Comparison of ENCODE assay signal across 8 mouse cellular contexts in the genomic region with DNA sequence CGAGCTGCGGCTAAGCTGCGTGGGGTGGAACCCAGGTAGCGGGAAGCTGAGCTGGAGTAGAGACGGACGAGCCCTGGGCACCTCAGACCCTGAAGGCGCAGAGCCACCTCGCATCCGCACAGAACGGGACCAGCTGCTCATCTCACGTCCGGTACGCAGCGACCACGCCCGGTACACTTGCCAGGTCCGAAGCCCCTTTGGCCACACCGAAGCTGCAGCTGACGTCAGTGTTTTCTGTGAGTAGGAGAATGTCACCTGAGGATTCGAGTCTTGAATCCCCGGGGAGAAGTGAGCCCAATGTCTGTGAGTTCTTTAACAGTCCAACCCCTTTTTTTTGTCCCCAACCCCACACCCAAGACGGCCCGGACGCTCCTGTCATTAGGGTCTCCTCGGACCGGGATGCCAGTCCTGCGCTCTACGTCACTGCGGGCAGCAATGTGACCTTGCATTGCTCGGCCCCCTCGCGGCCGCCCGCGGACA. TPM values are rescaled to one million over a fixed set of nuclear protein-coding genes. Genes with fewer than 3 reads are reported as not detected.
DNase-seq lines count a peak whose midpoint lies in the region; ATAC-seq and TF ChIP-seq lines count a peak whose summit lies in the region.

No protein-coding gene starts in this region.

- no peaks in the 10 kb centered on the region for H3K9me3 ChIP-seq in embryonic facial prominence, embryonic 12.5 days
- H3K9me3 ChIP-seq in intestine, embryonic 16.5 days (ENCODE audit: control insufficient read depth, low read length): no peaks in the 10 kb centered on the region
- no peaks in the 10 kb centered on the region for H3K9me3 ChIP-seq in midbrain, embryonic 10.5 days (replicated peaks)

- peak overlapping the region; percentile 72 for H3K4me3 ChIP-seq in spleen, adult 2 months (ENCODE audit: extremely low read depth, insufficient read depth, insufficient read length)
- peak overlapping the region; percentile 40 for H3K4me3 ChIP-seq in embryonic facial prominence, embryonic 12.5 days
- H3K4me3 ChIP-seq in intestine, embryonic 16.5 days (ENCODE audit: low read length): peak overlapping the region; percentile 59
- peak overlapping the region; percentile 62 for H3K4me3 ChIP-seq in midbrain, embryonic 10.5 days

- H3K4me2 ChIP-seq in embryonic facial prominence, embryonic 12.5 days (replicated peaks): peak overlapping the region; percentile 67
- H3K4me2 ChIP-seq in intestine, embryonic 16.5 days (ENCODE audit: low read depth, low read length): peak overlapping the region; percentile 99

- H3K9ac ChIP-seq in embryonic facial prominence, embryonic 12.5 days: no peak overlapping the region; the same call in 1 of the 2 replicates
- peak overlapping the region; percentile 69 for H3K9ac ChIP-seq in intestine, embryonic 16.5 days (ENCODE audit: low read depth, low read length)

- 12% methylated on average over 35 of the region's 35 CpGs for WGBS in spleen, adult 2 months
- WGBS in embryonic facial prominence, embryonic 12.5 days: 7% methylated on average over 35 of the region's 35 CpGs
- 9% methylated on average over 35 of the region's 35 CpGs for WGBS in intestine, embryonic 16.5 days
- WGBS in midbrain, embryonic 10.5 days: 8% methylated on average over 35 of the region's 35 CpGs

- 0 out of 2 replicates have a peak, but pooled peaks have one; percentile 18 for TF ChIP-seq CTCF in spleen, adult 2 months (IDR thresholded peaks at IDR 0.05; ENCODE audit: extremely low read depth, insufficient read depth, insufficient read length, insufficient replicate concordance)

- no peaks in the 10 kb centered on the region for H3K36me3 ChIP-seq in spleen, adult 2 months (ENCODE audit: control insufficient read depth, insufficient read depth, low read length)
- H3K36me3 ChIP-seq in embryonic facial prominence, embryonic 12.5 days: no peaks in the 10 kb centered on the region
- H3K36me3 ChIP-seq in intestine, embryonic 16.5 days (ENCODE audit: control insufficient read depth, insufficient read depth, low read length): no peaks in the 10 kb centered on the region
- no peaks in the 10 kb centered on the region for H3K36me3 ChIP-seq in midbrain, embryonic 10.5 days

- H3K4me1 ChIP-seq in spleen, adult 2 months (ENCODE audit: control insufficient read depth, insufficient read depth, insufficient read length): peaks cover 7% of the 10 kb centered on the region
- 0 out of 2 replicates have a peak, but pooled peaks cover 4% of the 10 kb centered on the region for H3K4me1 ChIP-seq in embryonic facial prominence, embryonic 12.5 days
- H3K4me1 ChIP-seq in intestine, embryonic 16.5 days (ENCODE audit: control insufficient read depth, insufficient read depth, low read length): no peaks in the 10 kb centered on the region; the same call in 1 of the 2 replicates
- H3K4me1 ChIP-seq in midbrain, embryonic 10.5 days: peaks cover 20% of the 10 kb centered on the region

- no peak; the same call in none of the 2 replicates for ATAC-seq in embryonic facial prominence, embryonic 12.5 days (ENCODE audit: insufficient number of reproducible peaks, insufficient read depth, low FRiP score, low TSS enrichment)
- ATAC-seq in intestine, embryonic 16.5 days: no peak
- ATAC-seq in cerebellum, adult (ENCODE audit: insufficient number of reproducible peaks, low FRiP score, low TSS enrichment): no peak

- TF ChIP-seq POLR2A in spleen, adult 2 months (IDR thresholded peaks at IDR 0.05; ENCODE audit: low read depth, low read length): no peak

- H3K27me3 ChIP-seq in spleen, adult 2 months (ENCODE audit: control insufficient read depth, insufficient read depth, low read length): no peaks in the 10 kb centered on the region
- peaks cover 19% of the 10 kb centered on the region; the same call in 1 of the 2 replicates for H3K27me3 ChIP-seq in embryonic facial prominence, embryonic 12.5 days
- H3K27me3 ChIP-seq in intestine, embryonic 16.5 days (replicated peaks; ENCODE audit: control insufficient read depth, insufficient read depth, low read length): no peaks in the 10 kb centered on the region
- peaks cover 55% of the 10 kb centered on the region for H3K27me3 ChIP-seq in midbrain, embryonic 10.5 days (ENCODE audit: low read depth, poor library complexity, severe bottlenecking)

- no peak overlapping the region for H3K27ac ChIP-seq in spleen, adult 2 months (ENCODE audit: insufficient read depth, low read length)
- H3K27ac ChIP-seq in embryonic facial prominence, embryonic 12.5 days: no peak overlapping the region
- peak overlapping the region; percentile 19; the same call in 1 of the 2 replicates for H3K27ac ChIP-seq in intestine, embryonic 16.5 days (ENCODE audit: low read length)
- peak overlapping the region; percentile 43; the same call in 1 of the 2 replicates for H3K27ac ChIP-seq in midbrain, embryonic 10.5 days (replicated peaks)

- peak; percentile 17 to 32 for DNase-seq in spleen, adult 2 months (ENCODE audit: low read depth in 1 of 2, low spot score in 2 of 2)
- no peak for DNase-seq in spleen, postnatal 14 days (ENCODE audit: low spot score in 2 of 2)
- DNase-seq in midbrain, embryonic 10.5 days (ENCODE audit: low spot score): no peak
- DNase-seq in layer of hippocampus, adult 9-10 months (ENCODE audit: low spot score): no peak
- DNase-seq in cerebellum, adult 18-20 months: no peak

RNA-seq across cellular contexts. Expression of a gene that starts 2.0 kb away (rescaled TPM):
- polyA plus RNA-seq in spleen, adult 2 months (2012; rRNA removed): 3.8 and 4.8 TPM in 2 replicates
- 5.2 and 6.7 TPM in 2 replicates for polyA plus RNA-seq in embryonic facial prominence, embryonic 12.5 days (2016; fragmentation: Nextera tagmentation; extraction: Ambion mirVana)
- 2.7 and 2.8 TPM in 2 replicates for polyA plus RNA-seq in intestine, embryonic 16.5 days (2015; fragmentation: Nextera tagmentation; extraction: Ambion mirVana)
- 2.2 and 3.6 TPM in 2 replicates for polyA plus RNA-seq in midbrain, embryonic 10.5 days (2016; fragmentation: Nextera tagmentation; extraction: Ambion mirVana)

RNA-seq across cellular contexts. Expression of a gene that starts 21.0 kb away (rescaled TPM):
- polyA plus RNA-seq in spleen, adult 2 months (2012; rRNA removed): not detected in 2 replicates
- polyA plus RNA-seq in embryonic facial prominence, embryonic 12.5 days (2016; fragmentation: Nextera tagmentation; extraction: Ambion mirVana): 0.38 and 0.90 TPM in 2 replicates
- 0.20 and 0.32 TPM in 2 replicates for polyA plus RNA-seq in intestine, embryonic 16.5 days (2015; fragmentation: Nextera tagmentation; extraction: Ambion mirVana)
- not detected in 2 replicates for polyA plus RNA-seq in midbrain, embryonic 10.5 days (2016; fragmentation: Nextera tagmentation; extraction: Ambion mirVana)

RNA-seq across cellular contexts. Expression of a gene that starts 21.0 kb away (rescaled TPM):
- 37.8 and 39.1 TPM in 2 replicates for polyA plus RNA-seq in spleen, adult 2 months (2012; rRNA removed)
- 237 and 240 TPM in 2 replicates for polyA plus RNA-seq in embryonic facial prominence, embryonic 12.5 days (2016; fragmentation: Nextera tagmentation; extraction: Ambion mirVana)
- polyA plus RNA-seq in intestine, embryonic 16.5 days (2015; fragmentation: Nextera tagmentation; extraction: Ambion mirVana): 551 and 568 TPM in 2 replicates
- polyA plus RNA-seq in midbrain, embryonic 10.5 days (2016; fragmentation: Nextera tagmentation; extraction: Ambion mirVana): 246 and 264 TPM in 2 replicates

RNA-seq across cellular contexts. Expression of a gene that starts 24.3 kb away (rescaled TPM):
- polyA plus RNA-seq in spleen, adult 2 months (2012; rRNA removed): 0.26 TPM in 1 of 2 replicates, not detected in the other
- not detected in 2 replicates for polyA plus RNA-seq in embryonic facial prominence, embryonic 12.5 days (2016; fragmentation: Nextera tagmentation; extraction: Ambion mirVana)
- polyA plus RNA-seq in intestine, embryonic 16.5 days (2015; fragmentation: Nextera tagmentation; extraction: Ambion mirVana): not detected in 2 replicates
- polyA plus RNA-seq in midbrain, embryonic 10.5 days (2016; fragmentation: Nextera tagmentation; extraction: Ambion mirVana): not detected in 2 replicates

RNA-seq across cellular contexts. Expression of a gene that starts 25.0 kb away (rescaled TPM):
- polyA plus RNA-seq in spleen, adult 2 months (2012; rRNA removed): 0.23 and 0.25 TPM in 2 replicates
- 1.9 and 2.0 TPM in 2 replicates for polyA plus RNA-seq in embryonic facial prominence, embryonic 12.5 days (2016; fragmentation: Nextera tagmentation; extraction: Ambion mirVana)
- polyA plus RNA-seq in intestine, embryonic 16.5 days (2015; fragmentation: Nextera tagmentation; extraction: Ambion mirVana): 0.33 and 0.38 TPM in 2 replicates
- 0.70 and 2.0 TPM in 2 replicates for polyA plus RNA-seq in midbrain, embryonic 10.5 days (2016; fragmentation: Nextera tagmentation; extraction: Ambion mirVana)

Comparison
In these comparisons a context has a peak if more than half of its experiments do, and no peak if none do; other contexts are left out.
1. DNase-seq: peak in spleen, adult 2 months (2 of 2); none in spleen, postnatal 14 days (0 of 2), midbrain, embryonic 10.5 days (single experiment), layer of hippocampus, adult 9-10 months (single experiment) and cerebellum, adult 18-20 months (0 of 2).
2. H3K27ac ChIP-seq: peak in intestine, embryonic 16.5 days (single experiment) and midbrain, embryonic 10.5 days (single experiment); none in spleen, adult 2 months (single experiment) and embryonic facial prominence, embryonic 12.5 days (single experiment).
3. Peak in every context shown above with its lines, with median percentiles within 50 percentile points of each other: H3K4me3 ChIP-seq.